Mouse (Mus musculus): Measurements from ENCODE around the gene Commd7. TPM values are rescaled to one million over a fixed set of nuclear protein-coding genes. Genes with fewer than 3 reads are reported as not detected.

Gene Commd7
- total and polyA plus RNA-seq, 2 experiments from 2014 or later: 10.5 to 45.5 TPM

- Histone ChIP-seq H3K4me3 (ENCODE audit: low read depth, low read length) (no peak overlapping the region), H3K4me2 (ENCODE audit: low read depth, low read length) (no peak overlapping the region), H3K27me3 (ENCODE audit: control insufficient read depth, insufficient read depth, low read length) (no peaks in the 10 kb centered on the region), H3K9ac (replicated peaks; ENCODE audit: low read depth, low read length) (no peak overlapping the region), H3K27ac (ENCODE audit: low read depth) (no peak overlapping the region), H3K36me3 (replicated peaks; ENCODE audit: control insufficient read depth, insufficient read depth, low read length) (no peaks in the 10 kb centered on the region), H3K4me1 (ENCODE audit: control insufficient read depth, insufficient read depth) (no peaks in the 10 kb centered on the region), H3K9me3 (replicated peaks; ENCODE audit: control insufficient read depth, low read length) (no peaks in the 10 kb centered on the region)
- ATAC-seq (ENCODE audit: insufficient read depth, low read depth) (no peak), DNase-seq (ENCODE audit: low spot score) (no peak)
- TF ChIP-seq CTCF (IDR thresholded peaks at IDR 0.05; ENCODE audit: low read depth) (no peak), EP300 (IDR thresholded peaks at IDR 0.05; ENCODE audit: low read depth) (no peak)
- 58% methylated on average over 4 of the region's 4 CpGs for WGBS
Measured at GRCm38 (mm10) chr2:153594998-153595397, 37.6 kb downstream of the Commd7 start.

- WGBS: 34% methylated on average over 9 of the region's 9 CpGs
- ATAC-seq (ENCODE audit: insufficient read depth, low read depth): peak; percentile 45; the same call in 1 of the 2 replicates
- H3K4me2 ChIP-seq (ENCODE audit: low read depth, low read length): no peak overlapping the region
- H3K36me3 ChIP-seq (replicated peaks; ENCODE audit: control insufficient read depth, insufficient read depth, low read length): no peaks in the 10 kb centered on the region
- no peaks in the 10 kb centered on the region for H3K27me3 ChIP-seq (ENCODE audit: control insufficient read depth, insufficient read depth, low read length)
- no peak for DNase-seq (ENCODE audit: low spot score)
- no peak overlapping the region for H3K9ac ChIP-seq (replicated peaks; ENCODE audit: low read depth, low read length)
- no peak for TF ChIP-seq EP300 (IDR thresholded peaks at IDR 0.05; ENCODE audit: low read depth)
- no peak for TF ChIP-seq CTCF (IDR thresholded peaks at IDR 0.05; ENCODE audit: low read depth)
- no peak overlapping the region for H3K4me3 ChIP-seq (ENCODE audit: low read depth, low read length)
- H3K9me3 ChIP-seq (replicated peaks; ENCODE audit: control insufficient read depth, low read length): no peaks in the 10 kb centered on the region
- H3K27ac ChIP-seq (ENCODE audit: low read depth): no peak overlapping the region
- no peaks in the 10 kb centered on the region for H3K4me1 ChIP-seq (ENCODE audit: control insufficient read depth, insufficient read depth)
Measured at GRCm38 (mm10) chr2:153593186-153593585, 39.4 kb downstream of the Commd7 start.

GRCm38 (mm10) chr2:153592056-153593014 is 40.2 kb downstream of the Commd7 start:
- Histone ChIP-seq H3K4me1 (ENCODE audit: control insufficient read depth, insufficient read depth) (no peaks in the 10 kb centered on the region), H3K36me3 (replicated peaks; ENCODE audit: control insufficient read depth, insufficient read depth, low read length) (no peaks in the 10 kb centered on the region), H3K9ac (replicated peaks; ENCODE audit: low read depth, low read length) (no peak overlapping the region), H3K27ac (ENCODE audit: low read depth) (no peak overlapping the region), H3K9me3 (replicated peaks; ENCODE audit: control insufficient read depth, low read length) (no peaks in the 10 kb centered on the region), H3K27me3 (ENCODE audit: control insufficient read depth, insufficient read depth, low read length) (no peaks in the 10 kb centered on the region), H3K4me3 (ENCODE audit: low read depth, low read length) (no peak overlapping the region), H3K4me2 (ENCODE audit: low read depth, low read length) (no peak overlapping the region)
- ATAC-seq (ENCODE audit: insufficient read depth, low read depth) (no peak), DNase-seq (ENCODE audit: low spot score) (no peak)
- 67% methylated on average over 8 of the region's 8 CpGs for WGBS
- no peak for TF ChIP-seq CTCF (IDR thresholded peaks at IDR 0.05; ENCODE audit: low read depth)
- no peak for TF ChIP-seq EP300 (IDR thresholded peaks at IDR 0.05; ENCODE audit: low read depth)

GRCm38 (mm10) chr2:153586515-153587174 is 45.9 kb downstream of the Commd7 start:
- Histone ChIP-seq H3K27me3 (ENCODE audit: control insufficient read depth, insufficient read depth, low read length) (no peaks in the 10 kb centered on the region), H3K4me3 (ENCODE audit: low read depth, low read length) (no peak overlapping the region), H3K4me2 (ENCODE audit: low read depth, low read length) (peak overlapping the region; percentile 45), H3K36me3 (replicated peaks; ENCODE audit: control insufficient read depth, insufficient read depth, low read length) (no peaks in the 10 kb centered on the region), H3K9ac (replicated peaks; ENCODE audit: low read depth, low read length) (no peak overlapping the region), H3K9me3 (replicated peaks; ENCODE audit: control insufficient read depth, low read length) (no peaks in the 10 kb centered on the region), H3K4me1 (ENCODE audit: control insufficient read depth, insufficient read depth) (no peaks in the 10 kb centered on the region), H3K27ac (ENCODE audit: low read depth) (no peak overlapping the region)
- ATAC-seq (ENCODE audit: insufficient read depth, low read depth): peak; percentile 85
- TF ChIP-seq CTCF (IDR thresholded peaks at IDR 0.05; ENCODE audit: low read depth): peak; percentile 95
- TF ChIP-seq EP300 (IDR thresholded peaks at IDR 0.05; ENCODE audit: low read depth): no peak
- DNase-seq (ENCODE audit: low spot score): peak; percentile 68
- WGBS: 10% methylated on average over 15 of the region's 15 CpGs

GRCm38 (mm10) chr2:153585981-153586380 is 46.6 kb downstream of the Commd7 start:
- Histone ChIP-seq H3K27me3 (ENCODE audit: control insufficient read depth, insufficient read depth, low read length) (no peaks in the 10 kb centered on the region), H3K4me3 (ENCODE audit: low read depth, low read length) (no peak overlapping the region)
- TF ChIP-seq CTCF (IDR thresholded peaks at IDR 0.05; ENCODE audit: low read depth) (no peak), EP300 (IDR thresholded peaks at IDR 0.05; ENCODE audit: low read depth) (no peak)

More at GRCm38 (mm10) chr2:153585981-153586380, 46.6 kb downstream of the Commd7 start:
- no peaks in the 10 kb centered on the region for H3K36me3 ChIP-seq (replicated peaks; ENCODE audit: control insufficient read depth, insufficient read depth, low read length)
- WGBS: 70% methylated on average over 6 of the region's 6 CpGs
- H3K4me1 ChIP-seq (ENCODE audit: control insufficient read depth, insufficient read depth): no peaks in the 10 kb centered on the region
- peak overlapping the region; percentile 45 for H3K4me2 ChIP-seq (ENCODE audit: low read depth, low read length)
- H3K9ac ChIP-seq (replicated peaks; ENCODE audit: low read depth, low read length): no peak overlapping the region
- no peaks in the 10 kb centered on the region for H3K9me3 ChIP-seq (replicated peaks; ENCODE audit: control insufficient read depth, low read length)
- no peak for ATAC-seq (ENCODE audit: insufficient read depth, low read depth)
- H3K27ac ChIP-seq (ENCODE audit: low read depth): no peak overlapping the region
- DNase-seq (ENCODE audit: low spot score): no peak

Data from heart, postnatal 0 days (tissue).